Mouse (Mus musculus) midbrain, embryonic 10.5 days (tissue): Measurements from ENCODE around the gene Txndc16. TPM values are rescaled to one million over a fixed set of nuclear protein-coding genes. Genes with fewer than 3 reads are reported as not detected.

Experiments
- DNase-seq: peaks from one replicate; pipeline ENCODE4 v3.0.0-alpha.2; 2017; ENCODE audit warnings: low spot score
- H3K27ac ChIP-seq: fragments of 300-500 bp; sonication (generic); replicated peaks from 2 replicates; pipeline ENCODE4 v1.5.1; 2016; ENCODE audit warnings: mild to moderate bottlenecking
- H3K27me3 ChIP-seq: fragments of 300-500 bp; sonication (generic); 2 replicates; pipeline ENCODE4 v1.6.1; 2016; ENCODE audit warnings: low read depth, mild to moderate bottlenecking; ENCODE audit not compliant: poor library complexity, severe bottlenecking
- H3K36me3 ChIP-seq: fragments of 300-500 bp; sonication (generic); 2 replicates; pipeline ENCODE4 v1.6.1; 2016; ENCODE audit warnings: mild to moderate bottlenecking, moderate library complexity
- H3K4me1 ChIP-seq: fragments of 300-500 bp; sonication (generic); 2 replicates; pipeline ENCODE4 v1.6.1; 2016
- H3K4me3 ChIP-seq: fragments of 300-500 bp; sonication (generic); 2 replicates; pipeline ENCODE4 v1.5.1; 2016; ENCODE audit warnings: mild to moderate bottlenecking, moderate library complexity
- H3K9me3 ChIP-seq: fragments of 300-500 bp; sonication (generic); replicated peaks from 2 replicates; pipeline ENCODE4 v1.6.1; 2016; ENCODE audit warnings: mild to moderate bottlenecking
- WGBS: fragments of 180-500 bp; shearing (Covaris S2); methylation state at CpG from one replicate; pipeline ENCODE4 v1.1.7; 2016; 5-methylcytosine and 5-hydroxymethylcytosine counted together
- polyA plus RNA-seq: library from polyadenylated mRNA; unstranded; fragments of >200 nt; fragmentation: Nextera tagmentation; extraction: Ambion mirVana; gene quantifications from 2 replicates; pipeline ENCODE4 v1.2.1, GENCODE M21; 2016

Gene Txndc16
- polyA plus RNA-seq, 1 experiment from 2014 or later, result 15.8 TPM

- Histone ChIP-seq H3K4me3 (no peak overlapping the region), H3K27ac (no peak overlapping the region), H3K4me1 (no peaks in the 10 kb centered on the region), H3K36me3 (peaks cover 10% of the 10 kb centered on the region; the same call in 1 of the 2 replicates), H3K27me3 (no peaks in the 10 kb centered on the region), H3K9me3 (no peaks in the 10 kb centered on the region)
- no peak for DNase-seq
- 87% methylated on average over 2 of the region's 2 CpGs for WGBS
These were observed 84.2 kb downstream of the Txndc16 start for GRCm38 (mm10) chr14:45135961-45136360.

GRCm38 (mm10) chr14:45135560-45135959 is 84.6 kb downstream of the Txndc16 start:
- Histone ChIP-seq H3K27ac (no peak overlapping the region), H3K4me1 (no peaks in the 10 kb centered on the region), H3K9me3 (no peaks in the 10 kb centered on the region), H3K4me3 (no peak overlapping the region), H3K27me3 (no peaks in the 10 kb centered on the region), H3K36me3 (peaks cover 10% of the 10 kb centered on the region; the same call in 1 of the 2 replicates)
- 89% methylated on average over 9 of the region's 9 CpGs for WGBS
- DNase-seq, result no peak

GRCm38 (mm10) chr14:45118359-45118758 is 101.8 kb downstream of the Txndc16 start:
- Histone ChIP-seq H3K4me3 (no peak overlapping the region), H3K36me3 (no peaks in the 10 kb centered on the region), H3K27me3 (no peaks in the 10 kb centered on the region), H3K9me3 (no peaks in the 10 kb centered on the region), H3K27ac (no peak overlapping the region), H3K4me1 (no peaks in the 10 kb centered on the region)
- DNase-seq, result no peak
- WGBS, result 64% methylated on average over 4 of the region's 4 CpGs

DNA sequence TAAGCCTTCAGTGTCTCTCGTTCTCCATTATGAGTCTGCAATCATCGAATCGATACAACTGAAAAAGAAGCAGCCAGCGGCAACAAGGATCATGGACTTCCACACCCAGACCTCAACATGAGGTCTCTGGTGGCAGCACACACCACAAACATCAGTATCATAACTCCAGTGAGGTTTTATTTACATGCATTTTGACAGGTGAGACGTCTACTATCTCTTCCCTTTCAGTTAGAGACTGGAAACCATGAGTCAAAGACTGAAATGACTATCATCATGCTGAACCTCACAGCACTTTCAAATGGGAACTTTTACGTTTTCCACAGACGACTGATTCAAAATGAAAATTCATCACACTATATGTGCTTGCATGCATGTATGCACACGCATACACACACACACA is 117.9 kb downstream of the Txndc16 start:
- no peaks in the 10 kb centered on the region for H3K36me3 ChIP-seq
- DNase-seq, result no peak

GRCm38 (mm10) chr14:45092327-45092726 is 127.8 kb downstream of the Txndc16 start:
- H3K4me1 ChIP-seq, result no peaks in the 10 kb centered on the region
- H3K4me3 ChIP-seq, result no peak overlapping the region
- H3K9me3 ChIP-seq, result no peaks in the 10 kb centered on the region
- H3K27me3 ChIP-seq, result no peaks in the 10 kb centered on the region
- 83% methylated on average over 3 of the region's 3 CpGs for WGBS
- DNase-seq, result no peak
- H3K27ac ChIP-seq, result no peak overlapping the region
- H3K36me3 ChIP-seq, result no peaks in the 10 kb centered on the region

More for the DNA sequence above, 117.9 kb downstream of the Txndc16 start:
- 92% methylated on average over 8 of the region's 8 CpGs for WGBS
- Histone ChIP-seq H3K27ac (no peak overlapping the region), H3K9me3 (no peaks in the 10 kb centered on the region), H3K4me3 (no peak overlapping the region), H3K27me3 (no peaks in the 10 kb centered on the region), H3K4me1 (no peaks in the 10 kb centered on the region)

DNA sequence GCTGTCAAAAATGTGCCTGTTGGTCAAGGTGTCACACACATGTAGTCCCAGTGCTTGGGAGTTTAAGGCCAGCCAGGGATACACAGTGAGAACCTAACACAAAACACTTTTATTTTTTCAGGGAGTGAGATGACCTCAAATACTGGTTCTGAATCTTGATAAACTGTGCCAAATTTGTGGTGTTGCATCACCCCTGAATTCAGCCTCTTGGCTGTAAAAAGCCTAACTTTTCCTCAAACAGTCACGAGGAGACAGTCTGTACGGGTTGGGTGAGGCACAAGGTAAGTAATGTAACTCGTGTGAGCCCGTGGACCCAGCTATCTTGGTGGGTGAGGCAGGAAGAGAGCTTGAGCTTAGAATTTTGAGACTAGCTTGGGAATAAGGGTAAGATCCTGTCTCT is 130.1 kb downstream of the Txndc16 start:
- Histone ChIP-seq H3K4me3 (no peak overlapping the region), H3K36me3 (no peaks in the 10 kb centered on the region), H3K9me3 (no peaks in the 10 kb centered on the region), H3K4me1 (no peaks in the 10 kb centered on the region), H3K27ac (no peak overlapping the region), H3K27me3 (no peaks in the 10 kb centered on the region)
- 86% methylated on average over 4 of the region's 4 CpGs for WGBS
- DNase-seq, result no peak

DNA sequence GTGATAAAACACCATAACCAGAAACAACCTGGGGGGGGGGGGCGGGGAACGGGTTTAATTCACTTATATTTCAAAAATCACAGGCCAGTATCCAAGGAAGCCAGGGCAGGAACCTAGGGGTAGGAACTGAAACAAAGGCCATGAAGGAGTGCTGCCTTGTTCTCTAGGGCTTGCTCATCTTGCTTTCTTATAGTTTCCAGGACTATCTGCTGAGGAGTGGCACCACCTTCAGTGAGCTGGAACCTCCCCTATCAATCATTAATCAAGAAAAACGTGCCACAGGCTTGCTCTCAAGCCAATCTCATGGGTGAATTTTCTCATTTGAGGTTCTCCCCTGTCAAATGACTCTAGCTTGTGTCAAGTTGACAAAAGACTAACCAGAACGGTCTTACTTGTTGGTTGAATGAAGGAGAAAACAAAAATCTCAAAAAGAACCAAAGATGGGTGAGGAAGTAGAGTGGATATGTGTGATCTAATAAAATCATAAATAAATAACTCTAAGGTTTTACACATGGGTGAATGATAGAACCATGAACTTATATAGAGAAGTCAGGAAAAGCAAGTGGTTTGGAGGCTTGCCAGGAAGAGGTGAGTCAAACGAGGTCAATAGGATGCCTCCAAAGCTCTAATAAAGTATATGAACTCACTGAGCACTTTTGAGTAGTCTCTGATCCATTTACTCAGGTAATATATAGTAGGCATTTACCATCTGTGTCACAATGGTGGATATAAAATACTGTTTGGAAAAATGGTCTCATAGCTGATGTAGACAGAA is 134.3 kb downstream of the Txndc16 start:
- Histone ChIP-seq H3K36me3 (no peaks in the 10 kb centered on the region), H3K27ac (no peak overlapping the region), H3K4me3 (no peak overlapping the region), H3K27me3 (no peaks in the 10 kb centered on the region), H3K4me1 (no peaks in the 10 kb centered on the region), H3K9me3 (no peaks in the 10 kb centered on the region)
- no peak for DNase-seq
- WGBS, result 87% methylated on average over 5 of the region's 5 CpGs

DNA sequence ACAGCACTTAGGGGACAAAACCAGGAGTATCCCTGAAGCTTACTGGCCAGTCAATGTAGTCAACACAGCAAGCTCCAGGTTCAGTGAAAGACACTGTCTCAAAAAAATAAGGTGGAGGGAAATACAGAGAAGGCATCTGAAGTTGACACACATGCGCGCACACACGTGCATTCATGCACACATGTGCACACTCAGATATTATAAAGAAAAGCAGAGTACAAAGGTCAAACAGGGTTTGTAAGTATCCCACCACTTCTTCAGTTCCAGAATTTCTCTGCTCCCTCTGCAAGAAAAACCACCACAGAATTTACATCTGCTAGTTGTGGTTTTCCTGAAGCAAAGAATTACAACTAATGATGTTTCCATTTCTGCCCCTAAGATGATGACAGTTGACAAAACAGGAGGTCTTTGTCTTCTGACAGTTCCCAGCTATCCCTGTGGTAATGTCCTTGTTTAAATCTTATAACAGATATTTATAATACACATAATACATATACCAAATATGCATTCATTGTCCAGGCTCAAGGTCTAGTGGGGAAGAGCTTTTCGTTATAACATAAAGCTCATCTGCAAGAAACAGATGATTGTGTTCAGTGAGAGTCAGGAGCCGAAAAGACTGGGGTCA is 135.4 kb downstream of the Txndc16 start:
- 94% methylated on average over 5 of the region's 5 CpGs for WGBS
- Histone ChIP-seq H3K36me3 (no peaks in the 10 kb centered on the region), H3K4me1 (no peaks in the 10 kb centered on the region), H3K27ac (no peak overlapping the region), H3K27me3 (no peaks in the 10 kb centered on the region), H3K9me3 (no peaks in the 10 kb centered on the region), H3K4me3 (no peak overlapping the region)
- DNase-seq, result no peak

GRCm38 (mm10) chr14:45083540-45083939 is 136.6 kb downstream of the Txndc16 start:
- H3K27ac ChIP-seq, result no peak overlapping the region
- H3K4me1 ChIP-seq, result no peaks in the 10 kb centered on the region
- H3K36me3 ChIP-seq, result no peaks in the 10 kb centered on the region
- WGBS, result 64% methylated on average over 4 of the region's 4 CpGs
- no peak overlapping the region for H3K4me3 ChIP-seq
- DNase-seq, result no peak
- H3K27me3 ChIP-seq, result no peaks in the 10 kb centered on the region
- no peaks in the 10 kb centered on the region for H3K9me3 ChIP-seq

Other genes with a start within 250 kb of the Txndc16 start
- not detected in 2 replicates for gene Ptger2, start 232.1 kb downstream of the Txndc16 start, polyA plus RNA-seq
- gene Gpr137c, start 611 bp downstream of the Txndc16 start, polyA plus RNA-seq, result 4.1 and 6.0 TPM in 2 replicates
- gene Ero1l, start 98.4 kb upstream of the Txndc16 start, polyA plus RNA-seq, result 37.7 and 39.2 TPM in 2 replicates
- 205 and 210 TPM in 2 replicates for gene Psmc6, start 109.5 kb upstream of the Txndc16 start, polyA plus RNA-seq
- gene Styx, start 130.8 kb upstream of the Txndc16 start, polyA plus RNA-seq, result 39.3 and 40.0 TPM in 2 replicates
- gene Gnpnat1, start 184.6 kb upstream of the Txndc16 start, polyA plus RNA-seq, result 37.8 and 42.4 TPM in 2 replicates